Mouse (Mus musculus) E14TG2a.4 (cell line): ENCODE data around the gene Slamf9.

Experiments used
- H3K27me3 ChIP-seq: 2 replicates; pipeline ENCODE4 v1.6.1; 2014; ENCODE audit warnings: low read length, control low read depth; ENCODE audit not compliant: insufficient read depth
- H3K36me3 ChIP-seq: 2 replicates; pipeline ENCODE4 v1.6.1; 2014; ENCODE audit warnings: low read length, control low read depth; ENCODE audit not compliant: insufficient read depth
- H3K4me1 ChIP-seq: replicated peaks from 2 replicates; pipeline ENCODE4 v1.6.1; 2014; ENCODE audit warnings: low read depth, low read length, control low read depth
- H3K4me3 ChIP-seq: replicated peaks from 2 replicates; pipeline ENCODE4 v1.5.1; 2014; ENCODE audit warnings: mild to moderate bottlenecking, low read length
- H3K9me3 ChIP-seq: 2 replicates; pipeline ENCODE4 v1.6.1; 2014; ENCODE audit warnings: low read length, control low read depth
- CTCF ChIP-seq: conservative IDR thresholded peaks from 2 replicates; pipeline ENCODE4 v1.5.1; 2014; ENCODE audit warnings: low read length
- NANOG ChIP-seq: IDR thresholded peaks from 2 replicates; pipeline ENCODE4 v1.6.1; 2014; ENCODE audit warnings: borderline replicate concordance, low read length, mixed read lengths
- POU5F1 ChIP-seq: IDR thresholded peaks from 2 replicates; pipeline ENCODE4 v1.6.1; 2014; ENCODE audit warnings: low read length, borderline replicate concordance

The Slamf9 gene

GRCm38 (mm10) chr1:172475054-172475741, at the start of gene Slamf9:
Slamf9 (plus strand) TSS chr1:172475358.
- no peak for TF ChIP-seq POU5F1
- TF ChIP-seq CTCF, result no peak
- TF ChIP-seq NANOG, result no peak
- no peak within 1 kb of the TSS for H3K4me3 ChIP-seq
- H3K36me3 ChIP-seq, result no peaks in the 10 kb centered on the region
- H3K27me3 ChIP-seq, result peaks cover 54% of the 10 kb centered on the region
- H3K9me3 ChIP-seq, result no peaks in the 10 kb centered on the region
- H3K4me1 ChIP-seq, result no peaks in the 10 kb centered on the region

DNA sequence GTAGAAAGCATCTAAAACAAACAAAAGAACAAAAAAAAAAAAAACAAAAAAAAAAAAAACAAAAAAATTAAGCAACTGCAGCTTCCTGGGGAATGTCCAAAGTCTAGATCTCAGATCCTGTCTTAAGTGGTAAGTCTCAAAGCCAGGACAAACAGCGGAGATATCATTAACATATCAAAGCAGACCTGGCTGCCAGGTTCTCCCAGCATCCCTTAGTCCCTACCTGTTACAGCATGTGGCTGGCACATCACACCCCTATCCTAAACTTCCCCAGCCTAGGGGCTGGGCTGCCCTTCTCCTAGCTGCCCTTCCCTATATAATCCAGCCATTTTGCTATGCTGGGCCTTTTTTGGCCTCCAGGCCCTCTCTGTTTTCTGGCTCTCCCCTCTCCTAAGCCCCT, 48.7 kb upstream of the Slamf9 start:
- Histone ChIP-seq H3K4me1 (peaks cover 12% of the 10 kb centered on the region), H3K27me3 (no peaks in the 10 kb centered on the region), H3K9me3 (no peaks in the 10 kb centered on the region), H3K36me3 (no peaks in the 10 kb centered on the region), H3K4me3 (no peak overlapping the region)
- TF ChIP-seq POU5F1 (no peak), CTCF (no peak), NANOG (no peak)

DNA sequence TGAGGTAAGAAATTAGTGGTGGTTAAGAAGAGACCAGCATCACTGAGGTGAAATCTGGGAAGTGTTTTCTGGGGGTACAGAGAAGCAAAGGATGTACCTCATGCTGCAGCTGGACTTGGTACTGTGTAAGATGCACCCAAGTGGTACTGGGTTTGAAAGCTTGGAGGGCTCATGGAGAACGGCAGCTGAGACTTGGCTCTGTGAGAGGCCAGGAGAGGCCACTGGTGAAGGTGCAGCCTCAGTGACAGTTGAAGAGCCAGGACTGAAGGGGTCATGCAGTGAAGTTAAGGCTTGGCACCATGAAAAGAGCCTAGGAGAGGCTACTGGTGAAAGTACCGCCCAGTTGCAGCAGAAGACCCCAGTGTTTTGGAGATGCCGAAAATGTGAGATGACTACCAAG, 47.3 kb upstream of the Slamf9 start:
- no peaks in the 10 kb centered on the region for H3K9me3 ChIP-seq
- no peak for TF ChIP-seq POU5F1
- no peak for TF ChIP-seq CTCF
- no peak overlapping the region for H3K4me3 ChIP-seq
- peaks cover 17% of the 10 kb centered on the region for H3K4me1 ChIP-seq
- no peaks in the 10 kb centered on the region for H3K36me3 ChIP-seq
- H3K27me3 ChIP-seq, result no peaks in the 10 kb centered on the region

DNA sequence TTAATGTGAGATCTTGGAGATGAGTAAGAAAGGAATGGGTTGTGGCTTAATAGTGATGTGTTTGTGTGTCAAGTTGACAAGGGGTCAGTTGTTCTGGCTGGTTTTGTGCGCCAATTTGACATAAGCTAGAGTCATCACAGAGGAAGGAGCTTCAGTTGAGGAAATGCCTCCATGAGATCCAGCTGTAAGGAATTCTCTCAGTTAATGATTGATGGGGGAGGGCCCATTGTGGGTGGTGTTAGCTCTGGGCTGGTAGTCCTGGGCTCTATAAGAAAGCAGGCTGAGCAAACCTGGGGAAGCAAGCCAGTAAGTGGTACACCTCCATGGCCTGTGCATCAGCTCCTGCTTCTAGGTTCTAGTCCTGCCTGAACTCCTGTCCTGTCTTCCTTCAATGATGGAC, 46.5 kb upstream of the Slamf9 start:
- H3K4me3 ChIP-seq, result no peak overlapping the region
- H3K4me1 ChIP-seq, result peaks cover 17% of the 10 kb centered on the region
- no peaks in the 10 kb centered on the region for H3K36me3 ChIP-seq
- H3K9me3 ChIP-seq, result no peaks in the 10 kb centered on the region
- TF ChIP-seq POU5F1 (no peak), CTCF (no peak), NANOG (no peak)
- H3K27me3 ChIP-seq, result no peaks in the 10 kb centered on the region

DNA sequence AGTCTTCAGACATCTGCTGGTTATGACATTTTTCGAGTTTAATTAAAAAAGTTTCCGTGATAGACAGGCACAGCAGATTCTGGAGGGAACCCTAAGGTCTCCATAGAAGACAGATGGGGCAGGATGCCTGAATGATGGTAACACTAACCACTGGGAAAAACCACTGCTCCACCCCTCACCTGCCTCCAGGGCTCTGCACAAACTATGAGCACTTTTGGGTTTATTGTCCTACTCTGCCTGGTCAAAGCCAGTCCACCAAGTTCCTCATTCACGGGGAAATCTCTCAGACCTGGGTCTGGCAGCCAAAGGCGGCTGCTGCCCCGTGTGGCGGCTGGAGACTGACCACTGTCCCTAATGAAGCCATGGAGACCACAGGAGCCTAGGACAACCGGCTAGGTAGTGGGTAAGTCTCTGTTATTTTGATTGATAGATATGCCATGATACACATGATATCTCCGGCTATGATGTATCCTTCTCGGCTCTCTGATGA, 44.4 kb upstream of the Slamf9 start:
- Histone ChIP-seq H3K27me3 (no peaks in the 10 kb centered on the region), H3K36me3 (no peaks in the 10 kb centered on the region), H3K9me3 (no peaks in the 10 kb centered on the region), H3K4me1 (peaks cover 26% of the 10 kb centered on the region), H3K4me3 (no peak overlapping the region)
- TF ChIP-seq CTCF (no peak), POU5F1 (no peak), NANOG (no peak)

DNA sequence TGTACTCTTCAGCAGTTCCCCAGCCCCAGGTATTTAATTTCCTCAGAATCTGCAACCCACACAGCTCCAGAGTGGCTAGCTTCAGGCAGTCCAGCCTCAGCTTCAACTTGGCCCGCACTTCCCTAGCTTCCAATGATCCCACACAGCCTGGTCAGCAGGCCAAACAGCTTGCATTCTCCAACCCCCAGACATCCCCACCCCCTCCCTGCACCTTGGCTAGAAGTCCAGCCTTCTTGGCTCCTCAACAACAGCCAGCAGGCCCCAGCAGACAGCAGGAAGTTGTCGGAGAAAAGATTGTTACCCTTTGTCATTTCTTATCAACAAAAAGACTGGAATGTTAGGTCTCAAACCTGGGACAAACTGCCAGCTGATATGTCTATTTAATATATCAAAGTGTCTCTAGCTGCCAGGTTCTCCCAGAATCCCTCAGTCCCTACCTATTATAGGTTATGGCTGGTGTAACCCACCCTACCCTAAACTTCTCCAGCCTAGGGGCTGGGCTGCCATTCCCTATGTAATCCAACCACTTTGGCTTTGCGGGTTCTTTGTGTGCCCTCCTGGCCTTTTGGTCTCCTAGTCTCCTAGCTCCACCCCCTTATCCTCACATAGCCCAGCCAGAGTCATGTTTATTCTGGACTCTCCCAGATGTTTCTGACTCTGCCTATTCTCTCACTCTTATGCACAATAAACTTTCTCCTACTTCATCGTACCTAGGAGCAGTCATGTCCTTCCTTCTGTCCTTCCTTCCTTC, 43.1 kb upstream of the Slamf9 start:
- H3K4me3 ChIP-seq, result no peak overlapping the region
- H3K36me3 ChIP-seq, result no peaks in the 10 kb centered on the region
- no peaks in the 10 kb centered on the region for H3K27me3 ChIP-seq
- H3K9me3 ChIP-seq, result no peaks in the 10 kb centered on the region
- peaks cover 23% of the 10 kb centered on the region for H3K4me1 ChIP-seq
- TF ChIP-seq NANOG (no peak), CTCF (no peak), POU5F1 (no peak)

DNA sequence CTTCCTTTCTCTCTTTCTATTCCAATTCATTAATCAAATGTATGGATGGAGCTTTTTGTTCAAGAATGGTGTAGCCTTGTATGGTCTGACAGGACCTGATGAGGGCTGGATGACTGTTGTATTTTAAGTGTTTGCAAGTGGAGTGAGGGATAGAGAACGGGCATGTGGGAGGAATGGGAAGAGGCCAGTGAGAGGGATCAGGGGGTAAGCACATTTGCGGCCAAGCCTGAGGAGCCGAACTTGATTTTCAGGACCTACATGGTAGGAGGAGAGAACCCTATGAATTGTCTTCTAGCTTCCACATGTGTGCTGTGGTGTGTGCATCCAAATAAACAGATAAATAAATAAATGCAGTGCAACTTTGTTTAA, 42.6 kb upstream of the Slamf9 start:
- Histone ChIP-seq H3K27me3 (no peaks in the 10 kb centered on the region), H3K4me3 (no peak overlapping the region), H3K36me3 (no peaks in the 10 kb centered on the region), H3K9me3 (no peaks in the 10 kb centered on the region), H3K4me1 (peaks cover 23% of the 10 kb centered on the region)
- TF ChIP-seq NANOG, result no peak
- no peak for TF ChIP-seq CTCF
- TF ChIP-seq POU5F1, result no peak

GRCm38 (mm10) chr1:172433012-172433850, 41.9 kb upstream of the Slamf9 start:
- Histone ChIP-seq H3K36me3 (no peaks in the 10 kb centered on the region), H3K9me3 (no peaks in the 10 kb centered on the region), H3K4me1 (peaks cover 23% of the 10 kb centered on the region), H3K27me3 (no peaks in the 10 kb centered on the region), H3K4me3 (no peak overlapping the region)
- TF ChIP-seq POU5F1 (no peak), NANOG (no peak)

DNA sequence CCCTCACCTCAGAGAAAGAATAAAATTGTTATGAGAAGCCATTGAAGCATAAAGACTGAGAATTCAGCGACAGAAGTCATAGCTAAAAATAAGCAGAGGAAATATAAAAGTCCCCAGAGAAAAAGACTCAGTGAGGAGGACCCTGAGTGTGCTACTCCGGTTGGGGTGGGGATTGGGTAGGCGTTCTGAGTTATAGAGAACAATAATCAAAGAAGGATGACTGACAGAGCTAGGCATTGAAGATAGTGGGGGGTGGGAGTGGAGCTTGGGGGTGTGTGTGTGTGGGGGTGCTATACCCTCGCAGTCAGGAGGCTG, 41.4 kb upstream of the Slamf9 start:
- Histone ChIP-seq H3K9me3 (no peaks in the 10 kb centered on the region), H3K4me3 (no peak overlapping the region), H3K27me3 (peaks cover 4% of the 10 kb centered on the region; the same call in 1 of the 2 replicates), H3K4me1 (peaks cover 23% of the 10 kb centered on the region), H3K36me3 (no peaks in the 10 kb centered on the region)
- TF ChIP-seq CTCF, result no peak
- no peak for TF ChIP-seq POU5F1
- TF ChIP-seq NANOG, result no peak
